Mouse (Mus musculus) kidney, postnatal 0 days (tissue): Measurements from ENCODE around the gene Ptger4. TPM values are rescaled to one million over a fixed set of nuclear protein-coding genes. Genes with fewer than 3 reads are reported as not detected.

Experiments
- ATAC-seq: fragments of 200-750 bp; cut with Nextera tagmentation; replicated peaks from 2 replicates; pipeline ENCODE4 v1.8.0; 2017; ENCODE audit warnings: low read depth, moderate number of reproducible peaks, moderate TSS enrichment, moderate library complexity; ENCODE audit not compliant: low FRiP score
- DNase-seq: peaks from one replicate; pipeline ENCODE4 v3.0.0-alpha.2; 2016; ENCODE audit warnings: low spot score
- H3K27ac ChIP-seq: fragments of 300-500 bp; sonication (generic); 2 replicates; pipeline ENCODE4 v1.5.1; 2014; ENCODE audit warnings: mild to moderate bottlenecking
- H3K27me3 ChIP-seq: fragments of 300-500 bp; sonication (generic); 2 replicates; pipeline ENCODE4 v1.6.1; 2014; ENCODE audit warnings: low read length, mixed read lengths; ENCODE audit not compliant: insufficient read depth
- H3K36me3 ChIP-seq: fragments of 300-500 bp; sonication (generic); 2 replicates; pipeline ENCODE4 v1.6.1; 2014; ENCODE audit warnings: low read length, mixed read lengths; ENCODE audit not compliant: insufficient read depth
- H3K4me1 ChIP-seq: fragments of 300-500 bp; sonication (generic); replicated peaks from 2 replicates; pipeline ENCODE4 v1.6.1; 2014; ENCODE audit warnings: antibody characterized with exemption, low read length, mixed read lengths; ENCODE audit not compliant: insufficient read depth
- H3K4me2 ChIP-seq: fragments of 300-500 bp; sonication (generic); 2 replicates; pipeline ENCODE4 v1.6.1; 2014; ENCODE audit warnings: mild to moderate bottlenecking, low read length, moderate library complexity, mixed read lengths
- H3K4me3 ChIP-seq: fragments of 300-500 bp; sonication (generic); replicated peaks from 2 replicates; pipeline ENCODE4 v1.5.1; 2014; ENCODE audit warnings: low read depth, low read length
- H3K9ac ChIP-seq: fragments of 300-500 bp; sonication (generic); 2 replicates; pipeline ENCODE4 v1.6.1; 2014; ENCODE audit warnings: low read depth, low read length
- H3K9me3 ChIP-seq: fragments of 300-500 bp; sonication (generic); replicated peaks from 2 replicates; pipeline ENCODE4 v1.6.1; 2016; ENCODE audit warnings: low read length, inconsistent platforms, mixed read lengths
- CTCF ChIP-seq: IDR thresholded peaks from 2 replicates; pipeline ENCODE4 v1.5.1; 2016; ENCODE audit warnings: antibody characterized with exemption, low read depth, mild to moderate bottlenecking, moderate library complexity
- WGBS: fragments of 180-500 bp; shearing (Covaris S2); extraction: QIAGEN DNeasy Blood & Tissue Kit; methylation state at CpG from one replicate; pipeline ENCODE4 v1.1.7; 2014; 5-methylcytosine and 5-hydroxymethylcytosine counted together
- polyA plus RNA-seq: library from polyadenylated mRNA; unstranded; fragments of >200 nt; fragmentation: Nextera tagmentation; extraction: Ambion mirVana; gene quantifications from 2 replicates; pipeline ENCODE4 v1.2.1, GENCODE M21; 2015

Gene Ptger4
- polyA plus RNA-seq = 4.6 and 5.3 TPM in 2 replicates

DNA sequence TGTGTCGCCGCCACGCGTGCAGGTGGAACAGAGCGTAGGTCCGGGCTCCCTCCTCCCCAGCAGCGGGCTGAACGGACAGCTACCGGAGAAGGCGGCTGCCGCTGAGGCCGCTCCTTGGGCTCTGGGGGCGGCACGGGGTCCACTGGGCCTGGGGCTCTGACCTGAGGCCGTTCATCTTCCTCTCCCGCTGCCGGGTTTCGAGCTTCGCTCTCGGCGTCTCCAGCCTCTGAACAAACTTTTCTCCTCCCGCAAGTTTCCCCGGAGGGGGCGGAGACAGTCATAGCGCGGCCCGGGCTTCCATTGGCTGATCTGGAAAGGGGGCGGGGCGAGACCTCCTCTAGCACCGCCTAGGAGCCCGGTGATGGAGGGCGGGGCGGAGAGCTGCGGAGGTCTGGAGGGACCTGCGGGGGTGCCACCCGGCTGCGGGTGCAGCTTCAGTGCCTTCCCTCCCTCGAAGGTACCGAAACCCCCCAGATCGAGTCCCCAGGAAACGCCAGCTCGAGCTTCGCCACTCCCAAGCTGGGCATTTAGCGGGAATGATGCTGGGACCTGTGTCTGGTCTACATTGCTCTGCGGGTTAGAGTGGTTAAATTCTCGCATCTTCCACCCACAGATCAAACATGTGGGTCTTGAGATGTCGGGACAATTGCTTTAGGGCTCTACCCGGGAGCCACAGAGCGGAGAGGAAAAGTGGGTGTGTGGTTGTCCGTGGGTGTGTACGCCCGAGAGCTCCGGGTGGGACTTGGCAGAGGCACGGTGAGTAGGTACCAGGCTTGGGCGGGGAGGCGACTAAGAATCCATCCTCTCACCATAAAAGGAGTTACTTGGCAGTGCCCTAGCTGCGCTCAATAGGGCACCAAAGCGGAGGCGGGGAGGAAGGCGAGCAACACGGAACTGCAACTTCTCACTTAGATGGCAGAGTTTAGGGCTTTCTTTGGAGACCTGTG, at the start of gene Ptger4:
Gene Ptger4, minus strand, starts transcription at position 229 of the 947 bp plus-strand sequence.
- Histone ChIP-seq H3K4me2 (peak within 1 kb of the TSS; percentile 97), H3K4me3 (peak within 1 kb of the TSS; percentile 64), H3K4me1 (peaks cover 11% of the 10 kb centered on the region; the same call in 1 of the 2 replicates), H3K9me3 (no peaks in the 10 kb centered on the region), H3K9ac (peak within 1 kb of the TSS; percentile 58), H3K27ac (no peak within 1 kb of the TSS), H3K27me3 (no peaks in the 10 kb centered on the region), H3K36me3 (no peaks in the 10 kb centered on the region)
- peak; percentile 96 for DNase-seq
- ATAC-seq = peak; percentile 95
- no peak for TF ChIP-seq CTCF
- WGBS = 1% methylated on average over 61 of the region's 61 CpGs

DNA sequence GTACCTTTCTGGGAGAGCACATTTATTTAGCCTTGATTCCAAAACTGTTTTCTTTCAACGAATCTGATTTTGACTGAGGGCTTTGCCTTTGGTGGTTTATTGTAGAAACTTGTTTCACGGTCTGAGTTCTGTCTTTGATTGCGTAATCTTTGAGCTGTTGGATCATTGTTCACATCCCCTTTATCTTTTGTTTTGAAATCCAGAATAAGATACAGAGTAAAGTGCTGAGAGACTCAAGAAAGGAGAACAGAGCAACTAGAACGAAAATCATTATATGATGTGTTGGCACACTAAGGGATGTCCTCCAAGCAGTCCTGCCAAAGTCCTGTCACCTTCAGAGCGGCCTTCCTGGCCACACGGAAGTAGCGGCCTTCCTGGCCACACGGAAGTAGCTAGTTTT, 44.4 kb upstream of the Ptger4 start:
- Histone ChIP-seq H3K4me3 (no peak overlapping the region), H3K9ac (no peak overlapping the region), H3K27me3 (no peaks in the 10 kb centered on the region), H3K4me2 (no peak overlapping the region), H3K36me3 (no peaks in the 10 kb centered on the region), H3K4me1 (no peaks in the 10 kb centered on the region), H3K9me3 (no peaks in the 10 kb centered on the region), H3K27ac (no peak overlapping the region)
- no peak for DNase-seq
- 86% methylated on average over 8 of the region's 8 CpGs for WGBS
- no peak for ATAC-seq
- no peak for TF ChIP-seq CTCF

DNA sequence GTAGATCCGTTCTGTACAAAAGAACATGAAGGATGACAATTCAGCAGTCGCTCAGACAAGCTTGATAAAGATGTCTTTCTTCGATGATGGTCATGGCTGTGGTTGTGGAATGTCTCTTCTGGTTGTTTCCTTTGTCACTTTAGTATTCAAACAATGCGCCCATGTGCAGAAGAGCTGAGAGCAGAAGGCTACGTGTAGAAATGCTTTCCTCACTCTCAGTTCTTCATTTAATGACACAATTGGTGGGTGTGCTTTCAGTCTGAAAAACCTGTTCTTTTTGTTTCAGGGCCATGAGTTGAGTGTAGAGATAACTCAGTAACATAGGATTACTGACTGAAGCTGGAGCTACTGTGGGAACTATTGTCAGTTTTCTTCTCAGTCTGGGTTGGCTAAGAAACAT, 43.1 kb upstream of the Ptger4 start:
- Histone ChIP-seq H3K4me1 (no peaks in the 10 kb centered on the region), H3K4me3 (no peak overlapping the region), H3K36me3 (no peaks in the 10 kb centered on the region), H3K4me2 (no peak overlapping the region), H3K9ac (no peak overlapping the region), H3K27ac (no peak overlapping the region), H3K9me3 (no peaks in the 10 kb centered on the region), H3K27me3 (no peaks in the 10 kb centered on the region)
- ATAC-seq = no peak
- 87% methylated on average over 5 of the region's 5 CpGs for WGBS
- no peak for DNase-seq
- TF ChIP-seq CTCF = no peak

DNA sequence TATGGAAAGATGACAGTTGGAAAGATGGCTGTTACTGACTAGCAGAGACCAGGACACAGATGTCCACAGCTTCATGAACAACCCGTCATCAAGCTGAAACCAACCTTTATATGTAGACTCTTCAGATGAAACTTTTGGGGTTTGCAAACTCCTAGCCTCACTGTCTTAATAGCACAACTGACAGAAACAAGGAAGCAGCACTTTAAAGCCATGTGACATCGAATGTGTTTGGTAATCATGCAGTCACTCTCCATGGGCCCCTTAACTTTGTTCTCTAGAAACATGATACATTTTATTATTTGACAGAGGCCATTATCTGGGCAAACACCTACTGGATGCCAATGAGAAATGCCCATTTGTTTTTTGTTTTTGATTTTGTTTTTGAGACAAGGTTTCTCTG, 37.3 kb upstream of the Ptger4 start:
- no peak for ATAC-seq
- no peak overlapping the region for H3K4me3 ChIP-seq
- DNase-seq = no peak
- no peak overlapping the region for H3K27ac ChIP-seq
- no peak for TF ChIP-seq CTCF
- no peak overlapping the region for H3K9ac ChIP-seq
- no peak overlapping the region for H3K4me2 ChIP-seq
- no peaks in the 10 kb centered on the region for H3K4me1 ChIP-seq
- no peaks in the 10 kb centered on the region for H3K36me3 ChIP-seq
- H3K9me3 ChIP-seq = no peaks in the 10 kb centered on the region; the same call in 1 of the 2 replicates
- H3K27me3 ChIP-seq = no peaks in the 10 kb centered on the region
- WGBS = 93% methylated on average over 2 of the region's 2 CpGs

DNA sequence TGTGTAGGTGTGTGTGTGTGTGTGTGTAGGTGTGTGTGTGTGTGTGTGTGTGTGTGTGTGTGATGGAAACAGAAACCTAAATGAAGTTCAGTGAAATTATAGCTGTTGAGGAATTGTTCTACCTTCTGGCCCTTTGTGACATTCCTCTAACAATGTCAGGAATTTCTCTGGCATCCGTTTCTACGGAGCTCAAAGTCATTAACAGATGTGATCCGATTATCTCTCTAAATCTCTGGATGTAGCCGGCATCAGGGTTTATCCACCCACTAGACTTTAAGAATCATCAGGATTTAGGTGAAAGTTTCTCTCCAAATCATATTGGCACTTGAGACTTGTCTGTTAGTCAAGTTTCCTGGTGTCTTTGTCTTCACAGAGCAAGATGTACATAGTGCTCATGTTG, 35.8 kb upstream of the Ptger4 start:
- Histone ChIP-seq H3K9me3 (no peaks in the 10 kb centered on the region; the same call in 1 of the 2 replicates), H3K4me3 (no peak overlapping the region), H3K36me3 (no peaks in the 10 kb centered on the region), H3K4me1 (no peaks in the 10 kb centered on the region), H3K4me2 (no peak overlapping the region), H3K27me3 (no peaks in the 10 kb centered on the region), H3K9ac (no peak overlapping the region), H3K27ac (no peak overlapping the region)
- no peak for DNase-seq
- WGBS = 57% methylated on average over 4 of the region's 4 CpGs
- no peak for ATAC-seq
- no peak for TF ChIP-seq CTCF

DNA sequence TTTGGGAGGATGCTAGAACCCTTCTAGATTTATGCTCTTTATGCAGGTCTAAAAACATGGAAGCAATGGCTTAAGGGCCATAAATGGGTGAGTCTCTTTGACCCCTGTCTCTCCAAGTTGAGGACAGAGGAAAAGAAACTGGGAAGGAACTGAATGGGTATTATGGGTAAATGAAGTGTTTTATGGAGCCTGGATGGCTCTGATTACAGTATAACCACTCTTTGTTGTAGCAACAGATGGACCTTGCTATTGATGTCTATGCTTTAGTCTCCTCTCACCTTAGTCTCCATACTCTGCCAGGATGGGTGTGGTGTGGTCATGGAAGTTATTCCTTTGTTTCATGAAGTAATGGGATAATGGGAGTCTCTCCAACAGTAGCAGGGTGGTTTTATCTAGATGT, 34.5 kb upstream of the Ptger4 start:
- Histone ChIP-seq H3K36me3 (no peaks in the 10 kb centered on the region), H3K9me3 (no peaks in the 10 kb centered on the region; the same call in 1 of the 2 replicates), H3K4me1 (no peaks in the 10 kb centered on the region), H3K27ac (no peak overlapping the region), H3K4me2 (no peak overlapping the region), H3K27me3 (no peaks in the 10 kb centered on the region), H3K4me3 (no peak overlapping the region), H3K9ac (no peak overlapping the region)
- no peak for DNase-seq
- TF ChIP-seq CTCF = no peak
- ATAC-seq = no peak
